Mouse (Mus musculus) layer of hippocampus, postnatal 14 days (tissue): ENCODE measurements at regions not wholly inside any gene's neighbourhood (a gene's known extent, or its start where the extent isn't known, plus 50 kb on each side); places are given as distances from the start of the nearest gene placed in this dataset.

ENCODE experiments used
- DNase-seq, 2 experiments: peaks; one replicate each; pipeline ENCODE4 v3.0.0; 2021 to 2022; ENCODE audit warnings: low spot score in 2 of 2, mixed read lengths in 1 of 2

- DNase-seq = no peak
These were observed 65.3 kb upstream of the Jmy start for GRCm38 (mm10) chr13:93564902-93565301.

- no peak for DNase-seq
These were observed 64.5 kb upstream of the Jmy start for GRCm38 (mm10) chr13:93564091-93564490.

DNA sequence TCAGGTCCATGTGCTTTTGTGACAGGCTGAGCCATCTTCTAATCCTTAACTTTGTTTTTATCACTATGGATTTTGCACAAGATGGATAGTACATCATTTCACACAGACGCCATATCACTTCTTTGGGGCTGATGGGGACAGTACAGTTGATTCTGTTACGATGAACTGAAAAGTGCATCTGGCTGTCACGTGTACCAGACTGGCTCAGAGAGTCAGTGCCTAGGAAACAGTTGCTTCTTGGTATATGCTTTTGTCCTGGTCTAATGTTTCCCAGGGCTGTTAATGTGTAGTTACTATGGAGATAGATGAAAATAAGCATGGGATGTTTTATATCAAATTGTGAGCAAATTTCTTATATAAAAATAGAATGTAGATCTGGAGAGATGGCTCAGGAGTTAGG, 60.7 kb upstream of the Jmy start:
- DNase-seq = no peak

- DNase-seq = no peak
These were observed 59.0 kb upstream of the Jmy start for GRCm38 (mm10) chr13:93558603-93559002.

GRCm38 (mm10) chr13:93556119-93556518, 56.5 kb upstream of the Jmy start:
- DNase-seq = no peak

DNA sequence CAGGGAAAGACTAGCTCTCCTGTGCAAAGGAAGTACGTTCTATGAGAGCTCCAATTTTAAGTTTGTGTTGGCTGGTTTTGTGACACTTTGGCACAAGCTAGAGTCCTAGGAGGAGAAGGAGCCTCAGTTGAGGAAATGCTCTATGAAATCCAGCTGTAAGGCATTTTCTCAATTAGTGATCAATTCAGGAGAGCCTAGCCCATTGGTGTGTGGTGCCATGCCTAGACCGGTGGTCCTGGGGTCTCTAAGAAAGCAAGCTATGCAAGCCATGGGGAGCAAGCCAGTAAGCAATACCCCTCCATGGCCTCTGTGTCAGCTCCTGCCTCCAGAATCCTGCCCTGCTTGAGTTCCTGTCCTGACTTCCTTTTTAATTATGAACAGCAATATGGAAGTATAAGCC, 55.3 kb upstream of the Jmy start:
- no peak for DNase-seq

DNA sequence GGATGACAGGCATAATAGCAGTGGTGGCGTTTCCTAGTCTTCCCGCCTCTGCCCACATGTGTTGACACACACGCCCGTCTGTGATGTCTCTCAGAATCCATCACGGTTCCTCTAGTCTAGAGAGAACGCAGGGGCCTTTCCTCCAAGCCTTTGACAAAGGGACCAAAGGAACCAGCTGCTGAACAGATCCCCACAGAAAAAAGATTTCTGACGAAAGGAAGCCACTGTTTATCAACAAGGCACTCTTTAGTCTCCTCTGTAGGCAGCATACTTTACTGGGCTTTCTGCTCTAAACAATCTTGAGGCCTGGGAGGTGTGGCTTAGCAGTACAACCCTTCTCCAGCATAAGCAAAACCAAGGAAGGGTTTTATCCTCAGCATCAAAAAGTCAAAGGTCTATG, 54.3 kb upstream of the Jmy start:
- DNase-seq = no peak

GRCm38 (mm10) chr13:93553271-93553670, 53.7 kb upstream of the Jmy start:
- DNase-seq = no peak

DNA sequence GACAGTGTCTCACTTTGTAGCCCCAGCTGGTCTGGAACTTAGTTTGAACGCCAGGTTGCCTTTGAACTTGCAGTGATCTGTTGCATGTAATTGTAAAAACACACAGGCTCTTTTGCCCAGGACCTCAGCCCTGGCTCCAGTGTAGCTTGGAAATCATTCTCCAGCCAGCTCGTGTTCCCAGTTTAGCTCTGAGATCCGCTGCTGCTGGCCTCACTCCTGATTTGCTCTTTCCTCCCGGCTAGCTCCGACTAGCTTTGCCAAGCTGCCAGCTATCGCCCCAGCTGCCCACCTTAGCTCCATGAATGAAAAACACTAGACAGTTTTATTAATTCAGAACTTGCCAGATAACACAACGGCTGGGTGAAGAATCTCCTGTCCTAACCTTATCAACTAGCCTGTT, 50.7 kb upstream of the Jmy start:
- DNase-seq = peak; percentile 6 to 51
